ENCODE assay signal across 13 mouse cellular contexts in the genomic region with DNA sequence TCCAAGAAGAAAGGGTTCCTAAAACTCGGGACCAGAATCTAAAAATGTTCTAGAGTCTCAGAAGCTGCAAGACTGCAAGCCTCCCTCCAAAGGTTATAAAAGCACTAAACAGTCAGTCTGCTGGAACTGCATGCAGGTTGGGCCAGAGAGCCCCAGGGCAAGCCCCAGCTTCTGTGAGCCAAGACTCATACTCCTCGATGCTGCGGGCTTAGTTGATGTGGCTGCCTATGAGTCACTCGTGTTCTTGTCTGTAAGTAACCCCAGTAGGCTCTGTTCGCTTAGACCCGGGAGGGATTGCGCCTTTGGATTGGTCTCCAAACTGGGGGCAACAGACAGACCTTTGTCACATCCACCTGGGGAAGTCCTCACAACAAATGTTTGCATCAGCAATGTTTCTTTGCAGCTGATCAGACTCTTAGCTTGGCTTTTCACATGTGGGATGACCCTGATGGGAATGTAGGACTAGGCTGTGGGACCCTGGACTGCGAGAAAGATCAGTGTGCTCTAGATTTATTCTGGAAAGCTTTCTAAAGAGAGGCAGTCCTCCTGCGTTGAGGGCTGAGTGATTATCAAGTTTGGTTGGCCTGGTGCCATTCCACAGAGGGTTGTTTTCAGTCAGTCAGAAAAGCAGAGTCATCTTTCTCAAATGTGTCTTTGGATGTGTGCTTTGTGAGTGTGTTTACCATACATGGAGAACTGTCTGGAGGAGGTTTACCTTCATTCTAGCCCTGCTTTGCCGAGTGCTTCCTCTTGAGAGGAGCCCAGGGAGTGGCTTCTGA. TPM values are rescaled to one million over a fixed set of nuclear protein-coding genes. Genes with fewer than 3 reads are reported as not detected.
A peak's percentile ranks its signal among the peaks of the same experiment; 100 is the strongest.
DNase-seq lines count a peak whose midpoint lies in the region; ATAC-seq and TF ChIP-seq lines count a peak whose summit lies in the region.
"Had no signal": no experiment of that assay in that cellular context is flagged by ENCODE, and none has a peak within 500 bp of the region (broad histone marks: within the 10 kb centered on the region; RNA-seq: fewer than 3 reads in every experiment).

No protein-coding gene starts in this region.

- no peaks in the 10 kb centered on the region for H3K36me3 ChIP-seq in limb, embryonic 10.5 days
- H3K36me3 ChIP-seq: G1E; liver, embryonic 15.5 days had no signal

- no peaks in the 10 kb centered on the region for H3K9me3 ChIP-seq in limb, embryonic 10.5 days (replicated peaks)
- H3K9me3 ChIP-seq: G1E; liver, embryonic 15.5 days had no signal

- intact Hi-C loops in left cerebral cortex, postnatal 25 days (cut with DNase I) = no loop called here

- no peak overlapping the region for H3K27ac ChIP-seq in limb, embryonic 10.5 days
- H3K27ac ChIP-seq: heart, adult 2 months; liver, embryonic 15.5 days had no signal

- peak; percentile 95 for ATAC-seq in Patski

- no peak overlapping the region for H3K4me3 ChIP-seq in limb, embryonic 10.5 days
- H3K4me3 ChIP-seq: erythroblast, embryonic 14.5 days; heart, adult 2 months; liver, embryonic 15.5 days had no signal

- H3K27me3 ChIP-seq in Patski = no peaks in the 10 kb centered on the region
- H3K27me3 ChIP-seq in limb, embryonic 10.5 days (ENCODE audit: low read depth, poor library complexity, severe bottlenecking) = no peaks in the 10 kb centered on the region
- H3K27me3 ChIP-seq: liver, embryonic 15.5 days had no signal

- 84% methylated on average over 10 of the region's 10 CpGs for WGBS in limb, embryonic 10.5 days

- POLR2A ChIA-PET in Patski (lab: Charles Lee) = interaction anchor here (0.6 kb wide), 1 partner anchor 869 kb away, joined by 3 read pairs; no protein-coding TSS in a partner anchor

- TF ChIP-seq CTCF in Patski (IDR thresholded peaks at IDR 0.05) = no peak

- H3K4me1 ChIP-seq in limb, embryonic 10.5 days = no peaks in the 10 kb centered on the region

- in situ Hi-C loops in Patski (cut with MboI; ENCODE audit: low pct_unique_long_range_greater_than_20kb) = no loop called here

- CTCF ChIA-PET in Patski (lab: Charles Lee) = no interaction called here

- DNase-seq in adrenal gland, postnatal 25 days = peak; percentile 3
- no peak for DNase-seq in adrenal gland, adult 8-10 months
- DNase-seq in ovary, postnatal 36 days (ENCODE audit: low spot score) = peak; percentile 10
- DNase-seq in ovary, postnatal 10 days (ENCODE audit: low spot score) = no peak
- DNase-seq in Patski (ENCODE audit: low read depth, low spot score) (peak; percentile 43), liver (no peak)
- peak; percentile 23 for DNase-seq in limb, embryonic 10.5 days (ENCODE audit: low spot score)
- DNase-seq in left cerebral cortex, postnatal 25 days (ENCODE audit: low spot score in 2 of 2) = no peak
- DNase-seq: cerebellum, adult 11 months; heart, adult 2 months had no signal

RNA-seq across cellular contexts. Expression of gene Nxpe2, which starts 54.5 kb away (rescaled TPM):
- 0.48 and 0.85 TPM in 2 replicates for total RNA-seq in adrenal gland, postnatal 25 days (2021)
- 1 to 10 TPM in 2 of 4 experiments, under 1 TPM in 2; 0.55 to 2.4 (median 1.1) TPM for total RNA-seq in adrenal gland, adult 8-10 months (2022)
- polyA plus RNA-seq in Patski (2021) = 0.10 TPM
- polyA plus RNA-seq in limb, embryonic 10.5 days (2016; fragmentation: Nextera tagmentation; extraction: Ambion mirVana) = 1.1 and 1.3 TPM in 2 replicates
- total RNA-seq in left cerebral cortex, postnatal 25 days (2021) = under 1 TPM; 0.18 to 0.57 TPM

Comparison
In these comparisons a context has a peak if more than half of its experiments do, and no peak if none do; other contexts are left out.
1. DNase-seq: peak in adrenal gland, postnatal 25 days (single experiment), ovary, postnatal 36 days (single experiment), Patski (single experiment) and limb, embryonic 10.5 days (single experiment); none in adrenal gland, adult 8-10 months (single experiment), ovary, postnatal 10 days (single experiment), liver (single experiment) and left cerebral cortex, postnatal 25 days (0 of 2).